Mouse (Mus musculus): ENCODE measurements around the gene Vps33a. TPM values are rescaled to one million over a fixed set of nuclear protein-coding genes. Genes with fewer than 3 reads are reported as not detected.
"Not testable (repeated sequence)": the region's sequence is repeated elsewhere in the genome, so short reads cannot be mapped to it uniquely, and the experiment has no call there.

The Vps33a gene
- polyA plus RNA-seq, 1 experiment, result 45.6 TPM

GRCm38 (mm10) chr5:123523692-123524392 is 49.0 kb downstream of the Vps33a start, which contains the start of gene Diablo:
TSS of gene Diablo (minus strand) at chr5:123524176.
- TF ChIP-seq CTCF (IDR thresholded peaks at IDR 0.05; ENCODE audit: borderline replicate concordance, extremely low read depth, insufficient read depth, insufficient read length), result no peak
- TF ChIP-seq POLR2A (IDR thresholded peaks at IDR 0.05; ENCODE audit: borderline replicate concordance, extremely low read depth, insufficient read depth, insufficient read length, poor library complexity, severe bottlenecking), result peak; percentile 93

DNA sequence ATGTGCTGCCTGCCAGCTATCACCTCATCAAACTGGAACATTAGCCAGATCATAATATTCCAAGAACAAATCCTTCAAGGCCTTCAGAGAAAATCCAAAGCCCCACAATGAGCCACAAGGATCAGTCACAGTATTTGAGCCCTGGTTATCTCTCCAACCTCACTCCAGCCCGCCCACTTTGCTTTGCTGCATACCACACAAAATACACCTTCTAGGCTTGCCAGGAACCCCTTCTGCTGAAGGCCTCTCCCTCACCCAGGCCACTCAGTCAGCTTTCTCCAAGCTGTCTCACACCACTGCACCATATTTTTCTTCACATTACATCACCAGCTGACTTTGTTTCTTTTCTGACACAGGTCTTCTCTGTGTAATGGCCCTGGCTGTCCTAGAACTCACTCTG is 50.7 kb downstream of the Vps33a start:
- DNase-seq (ENCODE audit: low read depth), result no peak
- TF ChIP-seq POLR2A (IDR thresholded peaks at IDR 0.05; ENCODE audit: borderline replicate concordance, extremely low read depth, insufficient read depth, insufficient read length, poor library complexity, severe bottlenecking) (no peak), CTCF (IDR thresholded peaks at IDR 0.05; ENCODE audit: borderline replicate concordance, extremely low read depth, insufficient read depth, insufficient read length) (no peak)

More at GRCm38 (mm10) chr5:123523692-123524392, 49.0 kb downstream of the Vps33a start, which contains the start of gene Diablo:
- DNase-seq (ENCODE audit: low read depth), result peak; percentile 99

- TF ChIP-seq POLR2A (IDR thresholded peaks at IDR 0.05; ENCODE audit: borderline replicate concordance, extremely low read depth, insufficient read depth, insufficient read length, poor library complexity, severe bottlenecking) (no peak), CTCF (IDR thresholded peaks at IDR 0.05; ENCODE audit: borderline replicate concordance, extremely low read depth, insufficient read depth, insufficient read length) (no peak)
- no peak for DNase-seq (ENCODE audit: low read depth)
These were observed 51.2 kb downstream of the Vps33a start for GRCm38 (mm10) chr5:123521621-123522020.

DNA sequence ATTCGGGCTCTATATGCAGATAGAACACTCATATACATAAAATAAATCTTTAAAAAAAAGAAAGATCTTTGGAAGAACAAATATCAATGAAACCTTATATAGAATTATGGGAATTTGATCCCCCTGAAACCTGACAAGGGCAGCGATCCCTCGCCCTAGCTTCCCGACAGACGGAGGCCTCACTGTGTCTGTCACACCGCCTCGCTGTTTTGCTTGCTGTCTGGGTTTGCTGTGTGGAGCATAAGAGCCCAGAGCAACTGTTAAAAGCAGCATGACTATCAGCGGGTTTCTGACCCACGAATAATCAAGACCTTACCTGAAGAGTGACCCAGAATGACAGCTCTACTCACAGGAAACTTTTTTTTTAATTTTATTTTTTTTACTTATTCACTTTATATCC is 52.2 kb downstream of the Vps33a start:
- DNase-seq (ENCODE audit: low read depth), result no peak
- no peak for TF ChIP-seq CTCF (IDR thresholded peaks at IDR 0.05; ENCODE audit: borderline replicate concordance, extremely low read depth, insufficient read depth, insufficient read length)
- TF ChIP-seq POLR2A (IDR thresholded peaks at IDR 0.05; ENCODE audit: borderline replicate concordance, extremely low read depth, insufficient read depth, insufficient read length, poor library complexity, severe bottlenecking), result no peak

GRCm38 (mm10) chr5:123514871-123515270 is 58.0 kb downstream of the Vps33a start:
- TF ChIP-seq POLR2A (IDR thresholded peaks at IDR 0.05; ENCODE audit: borderline replicate concordance, extremely low read depth, insufficient read depth, insufficient read length, poor library complexity, severe bottlenecking), result no peak
- TF ChIP-seq CTCF (IDR thresholded peaks at IDR 0.05; ENCODE audit: borderline replicate concordance, extremely low read depth, insufficient read depth, insufficient read length), result no peak
- DNase-seq (ENCODE audit: low read depth), result no peak

DNA sequence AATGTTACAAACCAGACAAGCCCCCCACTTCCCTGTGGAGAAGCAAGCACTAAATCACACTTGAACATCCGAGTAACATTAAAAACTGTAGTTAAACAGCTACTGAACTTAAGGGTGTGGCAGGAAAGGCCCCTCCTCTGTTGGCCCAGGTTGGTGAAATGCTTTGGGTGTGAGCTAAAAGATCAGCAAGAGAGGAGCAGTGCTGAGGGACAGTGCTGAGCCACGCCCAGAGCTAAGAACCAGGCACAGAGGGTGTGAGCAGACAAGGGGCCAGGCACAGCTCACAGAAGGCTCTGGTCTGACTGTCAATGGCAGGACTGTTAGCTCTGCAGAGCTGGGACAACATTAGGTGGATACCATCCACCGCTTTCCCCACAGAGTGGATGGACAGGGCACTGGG is 60.7 kb downstream of the Vps33a start:
- DNase-seq (ENCODE audit: low read depth), result no peak

GRCm38 (mm10) chr5:123511426-123511825 is 61.4 kb downstream of the Vps33a start:
- DNase-seq (ENCODE audit: low read depth), result not testable (repeated sequence)

More for the DNA sequence above, 60.7 kb downstream of the Vps33a start:
- TF ChIP-seq POLR2A (IDR thresholded peaks at IDR 0.05; ENCODE audit: borderline replicate concordance, extremely low read depth, insufficient read depth, insufficient read length, poor library complexity, severe bottlenecking) (no peak), CTCF (IDR thresholded peaks at IDR 0.05; ENCODE audit: borderline replicate concordance, extremely low read depth, insufficient read depth, insufficient read length) (no peak)

GRCm38 (mm10) chr5:123510160-123510559 is 62.7 kb downstream of the Vps33a start, which contains the start of gene B3gnt4:
TSS of gene B3gnt4 (plus strand) at chr5:123510460.
- no peak for TF ChIP-seq POLR2A (IDR thresholded peaks at IDR 0.05; ENCODE audit: borderline replicate concordance, extremely low read depth, insufficient read depth, insufficient read length, poor library complexity, severe bottlenecking)
- TF ChIP-seq CTCF (IDR thresholded peaks at IDR 0.05; ENCODE audit: borderline replicate concordance, extremely low read depth, insufficient read depth, insufficient read length), result no peak
- DNase-seq (ENCODE audit: low read depth), result no peak

- peak; percentile 38 for DNase-seq (ENCODE audit: low read depth)
- TF ChIP-seq CTCF (IDR thresholded peaks at IDR 0.05; ENCODE audit: borderline replicate concordance, extremely low read depth, insufficient read depth, insufficient read length), result no peak
These were observed 63.9 kb downstream of the Vps33a start for GRCm38 (mm10) chr5:123508921-123509320.

DNA sequence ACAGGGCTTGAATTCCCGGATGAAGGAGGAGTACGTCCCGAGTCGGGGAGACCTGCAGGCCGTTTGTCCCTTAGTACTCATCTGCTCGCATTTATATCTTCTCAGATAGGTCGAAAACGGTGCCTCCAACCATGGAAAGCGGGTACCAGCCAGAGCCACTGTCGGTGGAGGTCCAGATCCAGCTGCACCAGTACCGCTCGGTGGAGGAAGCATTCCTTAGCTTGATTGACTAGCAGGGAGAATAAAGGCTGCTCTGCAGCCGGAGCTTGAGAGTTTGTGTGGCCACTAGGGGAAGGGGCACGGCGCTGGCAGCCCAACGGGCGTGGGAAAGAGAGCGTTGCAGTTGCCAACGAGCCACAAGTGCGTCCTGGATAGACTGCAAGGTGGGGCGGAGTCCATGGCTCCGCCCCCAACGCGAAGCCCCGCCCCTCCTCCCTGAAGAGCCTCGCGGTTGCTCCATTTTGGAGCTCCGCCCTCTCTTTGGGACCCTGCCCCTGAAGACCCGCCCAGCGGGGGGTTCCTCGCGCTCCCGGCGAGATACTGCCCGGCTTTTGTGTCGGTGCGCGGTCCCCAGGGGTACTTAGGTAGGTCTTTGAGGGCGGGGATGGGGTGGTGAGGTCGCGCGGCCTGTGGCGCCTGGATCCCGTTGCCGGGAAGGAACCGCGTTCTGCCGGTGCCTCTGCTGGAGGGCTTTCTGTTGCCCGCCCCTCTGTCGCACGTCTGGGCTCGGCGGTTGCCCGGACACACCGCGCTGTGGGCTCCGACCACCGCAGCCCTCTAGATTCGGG is 64.7 kb downstream of the Vps33a start:
- DNase-seq (ENCODE audit: low read depth), result peak; percentile 97
- TF ChIP-seq POLR2A (IDR thresholded peaks at IDR 0.05; ENCODE audit: borderline replicate concordance, extremely low read depth, insufficient read depth, insufficient read length, poor library complexity, severe bottlenecking) (peak; percentile 44; the same call in 1 of the 2 replicates), CTCF (IDR thresholded peaks at IDR 0.05; ENCODE audit: borderline replicate concordance, extremely low read depth, insufficient read depth, insufficient read length) (peak; percentile 54)

- TF ChIP-seq CTCF (IDR thresholded peaks at IDR 0.05; ENCODE audit: borderline replicate concordance, extremely low read depth, insufficient read depth, insufficient read length), result no peak
- TF ChIP-seq POLR2A (IDR thresholded peaks at IDR 0.05; ENCODE audit: borderline replicate concordance, extremely low read depth, insufficient read depth, insufficient read length, poor library complexity, severe bottlenecking), result no peak
- DNase-seq (ENCODE audit: low read depth), result no peak
These were observed 70.9 kb downstream of the Vps33a start for GRCm38 (mm10) chr5:123501973-123502372.

DNA sequence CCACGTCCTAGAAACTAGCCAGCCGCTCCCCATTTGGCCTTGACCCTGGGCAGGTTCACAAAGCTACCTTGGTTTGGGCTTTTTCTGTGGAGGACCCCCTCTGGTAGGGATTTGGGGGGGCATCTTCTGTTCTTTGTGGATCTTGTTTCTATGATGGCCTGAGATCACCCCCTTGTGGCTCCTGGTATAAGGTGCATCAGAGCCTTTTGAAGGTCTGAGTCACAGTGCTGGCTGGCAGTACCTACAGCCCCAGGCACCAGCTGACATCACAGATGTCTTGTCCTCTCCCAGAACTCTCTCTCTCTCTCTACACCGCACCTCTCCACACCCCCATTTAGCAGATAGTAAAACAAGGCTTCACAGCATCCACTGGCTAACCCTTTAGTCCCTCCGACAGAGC is 73.1 kb downstream of the Vps33a start:
- peak; percentile 41 for DNase-seq (ENCODE audit: low read depth)
- TF ChIP-seq POLR2A (IDR thresholded peaks at IDR 0.05; ENCODE audit: borderline replicate concordance, extremely low read depth, insufficient read depth, insufficient read length, poor library complexity, severe bottlenecking) (no peak), CTCF (IDR thresholded peaks at IDR 0.05; ENCODE audit: borderline replicate concordance, extremely low read depth, insufficient read depth, insufficient read length) (peak; percentile 58; the same call in 1 of the 2 replicates)

Data from brain, embryonic 14.5 days (tissue).